Mouse (Mus musculus): ENCODE data around the gene Angpt4. TPM values are rescaled to one million over a fixed set of nuclear protein-coding genes. Genes with fewer than 3 reads are reported as not detected.

The Angpt4 gene
- polyA plus RNA-seq (2014; fragmentation: Nextera tagmentation; extraction: Ambion mirVana) = 1.0 and 1.1 TPM in 2 replicates

GRCm38 (mm10) chr2:151910919-151911500, at the start of gene Angpt4:
Gene Angpt4 (plus strand): TSS chr2:151911210.
- H3K9ac ChIP-seq (ENCODE audit: low read depth, low read length) = no peak within 1 kb of the TSS
- WGBS = 46% methylated on average over 12 of the region's 13 CpGs
- peak; percentile 47 for ATAC-seq (ENCODE audit: low FRiP score, low TSS enrichment)

GRCm38 (mm10) chr2:151862257-151862810, 48.7 kb upstream of the Angpt4 start:
- no peak for ATAC-seq (ENCODE audit: low FRiP score, low TSS enrichment)
- Histone ChIP-seq H3K9ac (ENCODE audit: low read depth, low read length) (no peak overlapping the region), H3K4me3 (ENCODE audit: low read length) (no peak overlapping the region), H3K36me3 (ENCODE audit: control insufficient read depth, insufficient read depth, low read length) (no peaks in the 10 kb centered on the region), H3K9me3 (ENCODE audit: control insufficient read depth, low read length) (no peaks in the 10 kb centered on the region), H3K4me2 (replicated peaks; ENCODE audit: low read depth, low read length) (no peak overlapping the region), H3K27me3 (ENCODE audit: control insufficient read depth, insufficient read depth, low read length) (no peaks in the 10 kb centered on the region), H3K4me1 (ENCODE audit: control insufficient read depth, insufficient read depth, low read length) (no peaks in the 10 kb centered on the region), H3K27ac (ENCODE audit: low read depth, low read length) (no peak overlapping the region)
- 47% methylated on average over 5 of the region's 5 CpGs for WGBS

More at GRCm38 (mm10) chr2:151910919-151911500, at the start of gene Angpt4:
- Histone ChIP-seq H3K9me3 (ENCODE audit: control insufficient read depth, low read length) (no peaks in the 10 kb centered on the region), H3K4me1 (ENCODE audit: control insufficient read depth, insufficient read depth, low read length) (peaks cover 23% of the 10 kb centered on the region), H3K27ac (ENCODE audit: low read depth, low read length) (peak within 1 kb of the TSS; percentile 51; the same call in 1 of the 2 replicates), H3K4me2 (replicated peaks; ENCODE audit: low read depth, low read length) (no peak within 1 kb of the TSS; the same call in 1 of the 2 replicates), H3K36me3 (ENCODE audit: control insufficient read depth, insufficient read depth, low read length) (no peaks in the 10 kb centered on the region), H3K4me3 (ENCODE audit: low read length) (no peak within 1 kb of the TSS), H3K27me3 (ENCODE audit: control insufficient read depth, insufficient read depth, low read length) (no peaks in the 10 kb centered on the region; the same call in 1 of the 2 replicates)

DNA sequence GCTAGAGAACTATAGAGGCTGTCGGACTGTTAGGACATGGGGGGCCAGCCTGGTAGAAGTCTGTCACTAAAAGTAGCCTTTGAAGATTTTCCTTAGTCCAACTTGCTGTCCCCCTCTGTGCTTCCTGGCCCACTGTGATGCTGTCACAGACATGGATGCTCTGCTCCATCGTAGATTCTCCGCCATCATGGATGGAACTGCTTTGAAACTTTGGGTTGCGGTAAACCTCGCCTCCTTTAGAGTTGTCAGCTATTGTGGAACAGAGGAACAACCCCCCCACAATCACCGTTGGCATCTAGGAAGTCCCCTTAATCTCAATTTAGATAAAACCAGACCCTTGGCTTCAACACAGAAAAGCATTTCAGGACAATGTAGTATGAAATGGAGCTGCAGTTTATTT, 46.1 kb upstream of the Angpt4 start:
- Histone ChIP-seq H3K9me3 (ENCODE audit: control insufficient read depth, low read length) (no peaks in the 10 kb centered on the region), H3K4me2 (replicated peaks; ENCODE audit: low read depth, low read length) (no peak overlapping the region), H3K27me3 (ENCODE audit: control insufficient read depth, insufficient read depth, low read length) (no peaks in the 10 kb centered on the region), H3K36me3 (ENCODE audit: control insufficient read depth, insufficient read depth, low read length) (no peaks in the 10 kb centered on the region), H3K4me3 (ENCODE audit: low read length) (no peak overlapping the region), H3K9ac (ENCODE audit: low read depth, low read length) (no peak overlapping the region), H3K27ac (ENCODE audit: low read depth, low read length) (no peak overlapping the region), H3K4me1 (ENCODE audit: control insufficient read depth, insufficient read depth, low read length) (no peaks in the 10 kb centered on the region)
- WGBS = 90% methylated on average over 6 of the region's 6 CpGs
- no peak for ATAC-seq (ENCODE audit: low FRiP score, low TSS enrichment)

GRCm38 (mm10) chr2:151866487-151866886, 44.5 kb upstream of the Angpt4 start:
- no peaks in the 10 kb centered on the region for H3K36me3 ChIP-seq (ENCODE audit: control insufficient read depth, insufficient read depth, low read length)
- no peak overlapping the region for H3K27ac ChIP-seq (ENCODE audit: low read depth, low read length)
- H3K4me3 ChIP-seq (ENCODE audit: low read length) = no peak overlapping the region
- no peaks in the 10 kb centered on the region for H3K27me3 ChIP-seq (ENCODE audit: control insufficient read depth, insufficient read depth, low read length)
- ATAC-seq (ENCODE audit: low FRiP score, low TSS enrichment) = peak; percentile 76
- H3K4me1 ChIP-seq (ENCODE audit: control insufficient read depth, insufficient read depth, low read length) = no peaks in the 10 kb centered on the region
- no peak overlapping the region for H3K9ac ChIP-seq (ENCODE audit: low read depth, low read length)
- WGBS = 37% methylated on average over 4 of the region's 4 CpGs
- no peak overlapping the region for H3K4me2 ChIP-seq (replicated peaks; ENCODE audit: low read depth, low read length)
- no peaks in the 10 kb centered on the region for H3K9me3 ChIP-seq (ENCODE audit: control insufficient read depth, low read length)

DNA sequence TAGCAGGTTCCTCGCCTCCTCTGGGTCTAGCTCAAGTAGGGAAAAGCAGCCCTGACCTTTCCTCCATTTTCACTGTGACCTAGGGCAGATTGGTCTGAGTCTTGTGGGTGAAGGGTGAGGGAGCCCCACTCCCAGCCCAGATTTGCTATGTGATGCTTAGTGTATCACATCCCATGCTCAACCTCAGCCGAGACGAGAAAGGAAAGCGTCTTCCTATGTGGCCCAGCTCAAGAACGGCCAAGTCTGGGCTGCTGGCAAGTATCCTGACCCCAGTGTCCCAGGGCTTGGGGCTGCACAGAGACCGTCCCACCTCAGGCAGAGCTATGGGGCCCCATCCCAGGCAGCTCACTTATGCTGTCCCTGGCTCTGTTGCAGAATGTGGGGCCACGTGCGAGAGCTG, 42.8 kb upstream of the Angpt4 start:
- no peaks in the 10 kb centered on the region for H3K4me1 ChIP-seq (ENCODE audit: control insufficient read depth, insufficient read depth, low read length)
- ATAC-seq (ENCODE audit: low FRiP score, low TSS enrichment) = no peak
- H3K4me2 ChIP-seq (replicated peaks; ENCODE audit: low read depth, low read length) = no peak overlapping the region
- H3K9ac ChIP-seq (ENCODE audit: low read depth, low read length) = no peak overlapping the region
- WGBS = 82% methylated on average over 8 of the region's 8 CpGs
- no peaks in the 10 kb centered on the region; the same call in 1 of the 2 replicates for H3K27me3 ChIP-seq (ENCODE audit: control insufficient read depth, insufficient read depth, low read length)
- no peak overlapping the region for H3K4me3 ChIP-seq (ENCODE audit: low read length)
- no peak overlapping the region for H3K27ac ChIP-seq (ENCODE audit: low read depth, low read length)
- no peaks in the 10 kb centered on the region for H3K9me3 ChIP-seq (ENCODE audit: control insufficient read depth, low read length)
- H3K36me3 ChIP-seq (ENCODE audit: control insufficient read depth, insufficient read depth, low read length) = no peaks in the 10 kb centered on the region

DNA sequence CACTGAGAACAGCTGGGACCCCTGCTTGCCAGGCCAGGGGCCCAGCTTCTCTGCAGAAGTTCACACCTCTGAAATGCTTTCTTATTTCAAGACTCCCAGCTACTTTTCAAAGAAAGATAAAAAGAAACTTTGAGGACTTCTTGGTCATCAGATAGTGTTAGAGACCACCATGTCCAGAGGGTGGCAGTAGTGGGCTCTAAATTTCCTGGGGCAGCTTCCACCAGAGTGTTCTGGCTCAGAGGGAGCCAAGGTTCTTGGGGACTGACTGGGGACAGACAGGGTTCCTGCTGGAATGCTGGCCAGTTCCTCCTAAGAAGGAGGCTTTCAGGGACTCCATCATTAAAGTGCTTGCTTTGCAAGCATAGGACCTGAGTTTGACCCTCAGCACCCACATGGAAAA, 36.5 kb upstream of the Angpt4 start:
- Histone ChIP-seq H3K36me3 (ENCODE audit: control insufficient read depth, insufficient read depth, low read length) (no peaks in the 10 kb centered on the region), H3K27me3 (ENCODE audit: control insufficient read depth, insufficient read depth, low read length) (no peaks in the 10 kb centered on the region; the same call in 1 of the 2 replicates), H3K4me3 (ENCODE audit: low read length) (no peak overlapping the region), H3K9me3 (ENCODE audit: control insufficient read depth, low read length) (no peaks in the 10 kb centered on the region), H3K4me2 (replicated peaks; ENCODE audit: low read depth, low read length) (no peak overlapping the region), H3K27ac (ENCODE audit: low read depth, low read length) (no peak overlapping the region), H3K4me1 (ENCODE audit: control insufficient read depth, insufficient read depth, low read length) (no peaks in the 10 kb centered on the region), H3K9ac (ENCODE audit: low read depth, low read length) (no peak overlapping the region)
- ATAC-seq (ENCODE audit: low FRiP score, low TSS enrichment) = peak; percentile 30; the same call in 1 of the 2 replicates

- Histone ChIP-seq H3K36me3 (ENCODE audit: control insufficient read depth, insufficient read depth, low read length) (no peaks in the 10 kb centered on the region), H3K4me2 (replicated peaks; ENCODE audit: low read depth, low read length) (no peak overlapping the region), H3K27me3 (ENCODE audit: control insufficient read depth, insufficient read depth, low read length) (no peaks in the 10 kb centered on the region; the same call in 1 of the 2 replicates), H3K4me3 (ENCODE audit: low read length) (no peak overlapping the region), H3K9me3 (ENCODE audit: control insufficient read depth, low read length) (no peaks in the 10 kb centered on the region), H3K9ac (ENCODE audit: low read depth, low read length) (no peak overlapping the region), H3K27ac (ENCODE audit: low read depth, low read length) (no peak overlapping the region), H3K4me1 (ENCODE audit: control insufficient read depth, insufficient read depth, low read length) (no peaks in the 10 kb centered on the region)
- WGBS = 13% methylated on average over 8 of the region's 8 CpGs
- peak; percentile 54; the same call in 1 of the 2 replicates for ATAC-seq (ENCODE audit: low FRiP score, low TSS enrichment)
Measured at GRCm38 (mm10) chr2:151876012-151876485, 35.0 kb upstream of the Angpt4 start.

DNA sequence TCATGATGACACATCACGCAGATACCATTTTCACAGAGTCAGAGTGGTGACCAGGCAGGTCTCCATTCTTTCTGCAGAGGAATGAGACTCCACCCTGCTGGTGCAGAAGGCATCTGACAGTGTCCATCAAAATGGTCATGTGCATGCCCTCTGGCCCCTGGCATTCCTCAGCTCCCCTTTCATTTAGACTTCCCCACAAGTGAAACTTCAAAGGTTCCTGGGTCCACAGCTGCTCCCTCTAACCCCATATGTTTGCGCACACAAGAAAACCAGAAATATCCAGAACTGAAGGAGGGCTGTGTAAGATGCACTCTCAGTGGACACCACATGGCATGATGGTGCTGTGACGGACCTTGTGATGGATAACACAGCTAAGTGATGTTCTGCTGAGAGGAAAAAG, 32.4 kb upstream of the Angpt4 start:
- H3K4me2 ChIP-seq (replicated peaks; ENCODE audit: low read depth, low read length) = no peak overlapping the region
- H3K27ac ChIP-seq (ENCODE audit: low read depth, low read length) = no peak overlapping the region
- H3K4me1 ChIP-seq (ENCODE audit: control insufficient read depth, insufficient read depth, low read length) = no peaks in the 10 kb centered on the region
- no peaks in the 10 kb centered on the region for H3K27me3 ChIP-seq (ENCODE audit: control insufficient read depth, insufficient read depth, low read length)
- H3K9me3 ChIP-seq (ENCODE audit: control insufficient read depth, low read length) = no peaks in the 10 kb centered on the region
- no peaks in the 10 kb centered on the region for H3K36me3 ChIP-seq (ENCODE audit: control insufficient read depth, insufficient read depth, low read length)
- no peak for ATAC-seq (ENCODE audit: low FRiP score, low TSS enrichment)
- 82% methylated on average over 3 of the region's 3 CpGs for WGBS
- H3K4me3 ChIP-seq (ENCODE audit: low read length) = no peak overlapping the region
- H3K9ac ChIP-seq (ENCODE audit: low read depth, low read length) = no peak overlapping the region

- Histone ChIP-seq H3K9ac (ENCODE audit: low read depth, low read length) (no peak overlapping the region), H3K27ac (ENCODE audit: low read depth, low read length) (no peak overlapping the region), H3K4me1 (ENCODE audit: control insufficient read depth, insufficient read depth, low read length) (no peaks in the 10 kb centered on the region), H3K4me3 (ENCODE audit: low read length) (no peak overlapping the region), H3K9me3 (ENCODE audit: control insufficient read depth, low read length) (no peaks in the 10 kb centered on the region), H3K36me3 (ENCODE audit: control insufficient read depth, insufficient read depth, low read length) (no peaks in the 10 kb centered on the region), H3K27me3 (ENCODE audit: control insufficient read depth, insufficient read depth, low read length) (no peaks in the 10 kb centered on the region), H3K4me2 (replicated peaks; ENCODE audit: low read depth, low read length) (no peak overlapping the region)
- no peak for ATAC-seq (ENCODE audit: low FRiP score, low TSS enrichment)
- WGBS = 43% methylated on average over 2 of the region's 2 CpGs
Measured at GRCm38 (mm10) chr2:151879760-151880159, 31.2 kb upstream of the Angpt4 start.
